Mouse (Mus musculus) spleen, adult 18-20 months (tissue): ENCODE data around the gene Kank3.

Experiments
- DNase-seq, 2 experiments: peaks; one replicate each; pipeline ENCODE4 v3.0.0; 2022; ENCODE audit warnings: mixed read lengths in 2 of 2

Kank3 gene

DNA sequence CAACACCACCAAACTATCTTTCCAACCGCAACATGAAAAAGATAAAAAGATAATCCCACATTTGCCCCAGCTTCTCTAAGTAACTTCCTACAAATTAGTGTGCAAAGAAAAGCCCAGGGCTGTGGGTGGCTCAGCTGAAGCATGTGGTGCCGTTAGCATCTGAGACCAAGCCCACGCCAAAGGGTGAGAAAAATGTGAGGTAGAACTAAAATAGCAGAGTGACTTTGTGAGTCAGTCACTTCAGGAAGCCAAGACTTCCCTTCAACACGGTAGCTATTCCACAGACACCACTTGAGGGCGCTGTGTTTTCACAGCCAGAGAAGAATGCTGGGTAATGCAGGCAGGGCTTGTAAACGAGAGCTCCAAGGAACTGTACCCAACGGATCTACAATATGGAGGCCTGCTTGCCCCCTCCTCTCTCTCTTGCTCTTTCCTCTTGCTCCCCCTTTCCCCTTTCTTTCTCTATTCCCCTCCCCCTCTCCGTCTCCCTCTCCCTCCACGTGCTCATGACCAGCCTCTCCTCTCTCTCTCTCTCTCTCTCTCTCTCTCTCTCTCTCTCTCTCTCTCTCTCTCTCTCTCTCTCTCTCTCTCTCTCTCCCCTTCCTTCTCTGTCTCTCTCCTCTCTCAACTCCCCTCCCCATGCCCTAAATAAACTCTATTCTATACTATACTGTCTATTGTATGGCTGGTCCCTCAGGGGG lies 55.2 kb downstream of the Kank3 start:
- DNase-seq, result peak; percentile 20 to 53
